Mouse (Mus musculus): ENCODE results near the gene Nos1ap.

Gene Nos1ap

GRCm38 (mm10) chr1:170416206-170416605 is 173.5 kb downstream of the Nos1ap start:
- no peak for DNase-seq (ENCODE audit: low spot score)

GRCm38 (mm10) chr1:170415395-170415794 is 174.3 kb downstream of the Nos1ap start:
- DNase-seq (ENCODE audit: low spot score), result no peak

- DNase-seq (ENCODE audit: low spot score), result no peak
Measured at GRCm38 (mm10) chr1:170410402-170411191, 179.1 kb downstream of the Nos1ap start.

DNA sequence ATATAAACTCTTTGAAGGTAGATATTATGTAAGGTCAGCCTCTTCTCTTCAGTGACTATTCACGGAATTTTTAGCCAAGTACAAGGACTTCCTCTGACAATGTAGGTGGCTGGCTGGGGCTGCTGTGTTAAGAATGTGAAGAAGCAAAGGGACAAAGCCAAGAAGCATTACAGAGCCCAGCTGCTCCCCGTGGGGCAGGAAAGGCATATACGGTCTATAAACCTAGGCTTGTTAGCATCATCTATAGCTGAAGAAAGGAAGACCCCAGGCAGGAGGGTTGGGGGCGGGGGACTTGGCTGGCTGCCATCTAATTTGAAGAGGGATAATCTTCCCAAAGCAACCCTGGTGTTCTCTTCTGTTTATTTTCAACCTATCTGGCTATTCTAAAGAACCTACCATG is 180.6 kb downstream of the Nos1ap start:
- no peak for DNase-seq (ENCODE audit: low spot score)

GRCm38 (mm10) chr1:170406921-170407320 is 182.7 kb downstream of the Nos1ap start:
- no peak for DNase-seq (ENCODE audit: low spot score)

- DNase-seq (ENCODE audit: low spot score), result no peak
Measured at GRCm38 (mm10) chr1:170405152-170405551, 184.5 kb downstream of the Nos1ap start.

GRCm38 (mm10) chr1:170402682-170403081 is 187.0 kb downstream of the Nos1ap start:
- DNase-seq (ENCODE audit: low spot score), result no peak

DNA sequence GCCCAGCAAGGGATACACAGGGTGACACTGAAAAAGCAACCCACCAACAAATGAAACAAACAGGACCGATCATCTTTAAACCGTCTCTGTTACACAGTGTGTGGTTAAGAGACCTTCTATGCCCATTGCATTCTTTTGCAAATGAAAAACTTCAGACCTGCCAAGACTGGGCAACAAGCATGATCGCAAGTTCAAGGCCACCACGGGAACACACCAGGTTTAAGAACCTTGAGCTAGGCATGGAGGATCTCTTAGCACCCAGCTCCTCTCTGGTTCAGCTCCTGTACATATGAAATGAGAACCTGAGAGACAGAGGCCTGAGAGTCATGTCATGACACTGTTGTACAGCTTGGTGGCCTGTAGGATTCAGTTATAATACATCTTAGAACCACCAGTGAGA is 190.8 kb downstream of the Nos1ap start:
- no peak for DNase-seq (ENCODE audit: low spot score)

GRCm38 (mm10) chr1:170395101-170395500 is 194.6 kb downstream of the Nos1ap start:
- DNase-seq (ENCODE audit: low spot score), result no peak

DNA sequence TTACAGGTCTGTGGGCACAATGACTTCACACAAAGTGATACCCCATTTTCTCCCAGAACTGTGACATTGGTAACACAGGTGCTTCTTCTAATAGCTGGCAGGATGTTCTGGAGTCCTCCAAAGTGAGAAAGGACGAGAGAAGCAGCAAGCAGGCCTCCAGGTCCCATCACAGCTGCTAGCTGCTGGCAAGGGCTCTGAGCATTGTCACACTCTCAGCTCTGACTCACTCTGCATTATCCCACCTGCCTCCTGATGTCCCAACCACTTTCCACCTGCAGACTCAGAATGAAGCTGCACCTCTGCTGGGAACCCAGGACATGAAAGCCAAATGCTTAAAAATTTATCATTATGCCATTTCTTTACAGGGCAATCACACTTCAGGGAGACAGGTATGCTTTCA is 195.0 kb downstream of the Nos1ap start:
- no peak for DNase-seq (ENCODE audit: low spot score)

DNA sequence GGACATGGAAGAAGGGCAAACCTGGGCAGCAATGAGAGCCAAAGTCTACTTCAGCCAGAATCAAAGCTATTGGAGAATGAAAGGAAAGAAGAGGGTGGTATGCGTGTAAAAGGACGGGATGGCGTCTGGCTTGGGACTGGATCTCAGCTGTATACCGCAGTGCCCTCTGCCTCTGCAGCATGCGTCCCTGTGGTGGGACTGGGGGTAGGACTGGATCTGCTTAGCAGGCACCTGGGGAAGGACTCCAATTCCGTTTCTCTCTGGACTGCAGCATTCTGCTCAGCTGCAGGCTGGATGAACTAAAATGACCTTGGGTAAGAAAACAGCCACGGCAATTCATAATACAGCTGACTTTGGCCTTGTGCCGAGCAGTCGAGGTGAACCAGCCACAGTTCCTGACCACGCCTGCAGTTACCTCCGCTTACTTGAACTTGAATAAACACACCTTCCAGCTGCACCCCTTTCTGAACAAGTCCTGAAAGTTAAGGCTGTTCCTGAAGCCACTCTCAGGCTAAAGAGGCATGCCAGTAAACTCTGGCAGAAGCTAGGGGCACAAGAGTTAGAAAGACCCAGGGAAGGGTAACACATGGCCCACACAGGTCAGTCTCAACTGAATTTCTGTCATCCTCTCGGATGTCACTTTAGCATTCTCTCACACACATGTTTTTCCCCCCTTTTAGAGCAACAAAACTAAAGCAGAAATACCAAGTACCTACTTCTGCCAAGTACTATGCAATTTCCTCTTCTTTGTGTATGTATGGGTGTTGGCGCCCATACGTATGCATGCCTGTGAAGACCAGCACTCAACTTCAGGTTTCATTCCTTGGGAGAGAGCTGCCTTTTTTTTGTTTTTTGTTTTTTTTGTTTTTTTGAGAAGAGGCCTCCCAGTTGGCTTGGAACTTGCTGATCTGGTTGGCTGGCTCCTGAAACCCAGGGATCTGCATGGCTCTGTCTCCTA is 196.6 kb downstream of the Nos1ap start:
- DNase-seq (ENCODE audit: low spot score), result no peak

DNA sequence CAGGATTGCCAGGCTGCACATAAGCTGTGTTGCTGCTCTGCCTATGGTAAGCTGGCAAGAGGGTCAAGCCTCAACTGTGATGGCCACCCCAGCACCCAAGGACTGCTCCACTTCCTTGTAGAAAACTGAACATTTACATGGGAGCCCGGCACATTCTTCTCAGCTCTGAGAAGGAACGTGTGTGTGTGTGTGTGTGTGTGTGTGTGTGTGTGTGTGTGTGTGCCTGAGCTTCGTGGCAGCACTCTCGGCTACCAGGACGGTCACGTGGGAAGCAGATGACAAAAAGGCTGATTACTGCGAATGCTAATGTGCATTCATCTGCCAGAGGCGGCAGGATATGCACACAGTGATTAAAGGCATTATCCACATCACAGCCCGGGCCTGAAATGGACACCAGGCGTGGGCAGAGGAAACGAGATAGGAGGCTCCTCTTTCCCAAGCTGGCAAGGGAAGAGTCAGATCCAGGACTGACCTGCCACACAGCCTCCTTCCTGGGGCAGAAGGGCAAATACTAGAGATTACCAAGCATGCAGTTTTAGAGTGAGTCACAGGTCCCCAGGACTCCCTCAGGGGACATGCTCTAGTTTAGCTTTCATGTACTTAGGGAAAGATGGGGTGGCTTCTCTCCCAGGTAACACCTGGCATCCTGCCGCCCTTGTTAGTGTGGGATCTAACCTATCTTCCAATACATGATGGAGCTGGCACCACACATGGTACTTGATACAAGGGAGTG is 202.3 kb downstream of the Nos1ap start:
- no peak for DNase-seq (ENCODE audit: low spot score)

GRCm38 (mm10) chr1:170385416-170385815 is 204.2 kb downstream of the Nos1ap start:
- DNase-seq (ENCODE audit: low spot score), result no peak

- no peak for DNase-seq (ENCODE audit: low spot score)
Measured at GRCm38 (mm10) chr1:170383530-170383929, 206.1 kb downstream of the Nos1ap start.

- no peak for DNase-seq (ENCODE audit: low spot score)
Measured at GRCm38 (mm10) chr1:170381457-170381856, 208.2 kb downstream of the Nos1ap start.

GRCm38 (mm10) chr1:170380505-170380904 is 209.2 kb downstream of the Nos1ap start:
- DNase-seq (ENCODE audit: low spot score), result no peak

DNA sequence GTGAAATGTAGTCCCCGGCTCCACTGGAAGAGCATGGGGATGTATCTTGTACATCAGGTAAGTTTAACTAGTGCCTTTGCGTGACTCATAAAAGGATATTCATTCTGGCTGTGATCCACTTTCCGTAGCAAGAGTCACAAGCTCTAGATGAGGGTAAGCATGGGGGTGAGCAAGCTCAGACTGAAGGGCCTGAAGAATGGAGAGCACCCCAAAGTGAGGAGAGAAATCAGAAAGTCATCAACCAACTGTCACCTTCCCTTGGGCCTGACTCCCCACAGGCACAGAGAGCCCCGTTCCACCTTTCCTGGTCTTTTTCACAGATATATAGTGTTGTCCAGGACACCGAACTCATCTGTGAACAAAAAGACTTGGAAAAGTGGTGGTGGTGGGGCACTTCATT is 213.9 kb downstream of the Nos1ap start:
- no peak for DNase-seq (ENCODE audit: low spot score)

DNA sequence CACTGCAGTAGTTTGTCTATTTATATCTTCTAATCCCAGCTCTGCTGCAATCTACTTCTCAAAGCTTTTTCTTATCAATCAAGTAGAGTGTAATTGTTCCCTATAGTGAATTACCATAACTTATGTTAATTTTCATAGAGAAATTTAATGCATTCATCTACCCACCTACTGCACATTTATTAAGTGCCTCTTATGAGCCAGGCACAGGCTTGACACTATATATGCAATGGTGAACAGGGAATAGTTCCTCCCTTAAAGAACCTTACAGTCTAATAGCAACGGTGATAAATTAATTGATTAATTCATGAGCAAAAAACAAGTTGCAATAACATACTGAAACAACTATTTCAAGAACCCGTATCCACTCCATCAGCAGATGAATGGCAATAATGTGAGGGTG is 215.9 kb downstream of the Nos1ap start:
- no peak for DNase-seq (ENCODE audit: low spot score)

GRCm38 (mm10) chr1:170371191-170371792 is 218.4 kb downstream of the Nos1ap start:
- DNase-seq (ENCODE audit: low spot score), result no peak

DNA sequence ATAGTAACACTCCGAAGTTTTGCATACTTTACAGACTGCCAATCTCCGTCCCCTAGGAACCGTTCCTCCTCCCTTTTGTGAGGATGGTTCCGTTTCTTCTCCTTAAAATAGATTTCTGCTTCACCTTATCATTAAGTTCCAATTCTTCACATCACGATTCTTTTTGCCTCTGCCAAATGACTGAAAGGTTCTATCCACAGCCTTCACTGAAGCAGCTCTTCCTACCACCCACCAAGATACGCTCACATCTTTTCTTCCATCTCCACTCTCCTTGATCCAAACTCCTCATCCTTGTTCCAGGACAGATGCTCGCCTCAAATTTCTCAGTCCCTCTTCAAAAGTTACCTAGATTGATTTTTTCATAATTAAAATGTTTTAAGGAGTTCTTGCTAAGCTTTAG is 220.8 kb downstream of the Nos1ap start:
- no peak for DNase-seq (ENCODE audit: low spot score)

GRCm38 (mm10) chr1:170366981-170367700 is 222.5 kb downstream of the Nos1ap start:
- no peak for DNase-seq (ENCODE audit: low spot score)
